ENCODE assay signal across 13 mouse cellular contexts in the genomic region with DNA sequence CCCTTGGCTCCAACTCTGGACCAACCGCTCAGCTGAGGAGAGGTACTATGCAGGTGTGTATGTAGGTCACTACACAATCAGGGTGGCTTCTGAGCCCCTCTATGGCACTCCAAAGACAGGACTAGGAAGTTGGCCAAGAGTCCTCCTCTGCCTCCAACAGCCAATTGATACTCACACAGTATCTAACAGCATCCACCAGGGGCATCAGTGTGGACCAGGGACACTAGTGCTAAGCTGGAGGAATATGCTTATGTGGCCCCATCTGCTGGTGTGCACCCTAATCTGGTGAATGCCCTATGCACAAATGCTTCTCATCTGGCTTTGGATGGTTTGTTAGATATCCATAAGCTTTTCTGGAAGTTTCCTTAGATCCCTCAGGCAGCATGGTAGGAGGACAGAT.
A peak's percentile ranks its signal among the peaks of the same experiment; 100 is the strongest.
DNase-seq lines count a peak whose midpoint lies in the region; ATAC-seq and TF ChIP-seq lines count a peak whose summit lies in the region.
"Had no signal": no experiment of that assay in that cellular context is flagged by ENCODE, and none has a peak within 500 bp of the region (broad histone marks: within the 10 kb centered on the region; RNA-seq: fewer than 3 reads in every experiment).

No protein-coding gene starts in this region.

- H3K9me3 ChIP-seq in CH12.LX (replicated peaks; ENCODE audit: low read length): no peaks in the 10 kb centered on the region
- H3K9me3 ChIP-seq: forebrain, embryonic 13.5 days had no signal

- no peak for TF ChIP-seq POLR2A in liver, adult 2 months (IDR thresholded peaks at IDR 0.05; ENCODE audit: extremely low read depth, insufficient read depth, low read length)
- no peak for TF ChIP-seq POLR2A in CH12.LX (IDR thresholded peaks at IDR 0.05; ENCODE audit: low read depth, low read length)

- H3K4me2 ChIP-seq in CH12.LX (ENCODE audit: insufficient read depth, low read depth, poor library complexity, severe bottlenecking): no peak overlapping the region
- H3K4me2 ChIP-seq: forebrain, embryonic 13.5 days; hindbrain, embryonic 14.5 days had no signal

- H3K36me3 ChIP-seq in liver, adult 2 months (ENCODE audit: control insufficient read depth, insufficient read depth, low read length): no peaks in the 10 kb centered on the region
- H3K36me3 ChIP-seq in CH12.LX (replicated peaks in 1 of 2; ENCODE audit: control insufficient read depth in 1 of 2, insufficient read depth in 1 of 2, low read length in 1 of 2): no peaks in the 10 kb centered on the region

- no peak overlapping the region for H3K27ac ChIP-seq in gastrocnemius, adult 2 months
- no peak overlapping the region for H3K27ac ChIP-seq in liver, adult 2 months (replicated peaks; ENCODE audit: insufficient read depth, low read depth, low read length)
- H3K27ac ChIP-seq in CH12.LX (ENCODE audit: insufficient read depth, low read depth): no peak overlapping the region
- H3K27ac ChIP-seq: forebrain, embryonic 13.5 days; hindbrain, embryonic 14.5 days had no signal

- H3K4me1 ChIP-seq in liver, adult 2 months (ENCODE audit: control insufficient read depth, insufficient read depth, low read length): no peaks in the 10 kb centered on the region
- peaks cover 17 to 45% of the 10 kb centered on the region in 2 experiments for H3K4me1 ChIP-seq in CH12.LX (ENCODE audit: control insufficient read depth in 1 of 2, insufficient read depth in 2 of 2)
- H3K4me1 ChIP-seq: forebrain, embryonic 13.5 days had no signal

- no peak for TF ChIP-seq EP300 in CH12.LX (IDR thresholded peaks at IDR 0.05; ENCODE audit: low read length)

- intact Hi-C loops in gastrocnemius, adult 2 months (cut with DNase I): no loop called here

- TF ChIP-seq RAD21 in CH12.LX (IDR thresholded peaks at IDR 0.05; ENCODE audit: low read depth, low read length): peak; percentile 32

- in situ Hi-C loops in CH12.LX (cut with MboI; ENCODE audit: low pct_ligation_motif_present, low pct_unique_long_range_greater_than_20kb, low sequenced_read_pairs): no loop called here

- H3K4me3 ChIP-seq in gastrocnemius, adult 2 months: no peak overlapping the region
- H3K4me3 ChIP-seq in liver, adult 2 months (ENCODE audit: insufficient read depth, low read depth, low read length): no peak overlapping the region
- no peak overlapping the region for H3K4me3 ChIP-seq in CH12.LX (replicated peaks in 1 of 3; ENCODE audit: low read depth in 2 of 3, low read length in 2 of 3, poor library complexity in 1 of 3)
- H3K4me3 ChIP-seq: forebrain, embryonic 13.5 days had no signal

- peak; percentile 26; the same call in 1 of the 2 replicates for TF ChIP-seq CTCF in gastrocnemius, adult 2 months (IDR thresholded peaks at IDR 0.05)
- no peak for TF ChIP-seq CTCF in liver, adult 2 months (IDR thresholded peaks at IDR 0.05; ENCODE audit: low read depth, low read length)
- TF ChIP-seq CTCF in CH12.LX (conservative IDR thresholded peaks at IDR 0.05 in 1 of 2, IDR thresholded peaks at IDR 0.05 in 1 of 2; ENCODE audit: low read depth in 2 of 2, low read length in 2 of 2): peak in 1 of 2 experiments; percentile 68; a peak in 2 of 4 replicates

- peak; percentile 36; the same call in 1 of the 2 replicates for ATAC-seq in common myeloid progenitor, adult 5-6 weeks (replicated peaks; ENCODE audit: low read depth, poor library complexity, severe bottlenecking)
- ATAC-seq: forebrain, embryonic 13.5 days had no signal

- H3K9ac ChIP-seq in liver, adult 2 months (ENCODE audit: low read depth, low read length): no peak overlapping the region
- no peak overlapping the region for H3K9ac ChIP-seq in CH12.LX (ENCODE audit: insufficient read depth, low read depth)
- H3K9ac ChIP-seq: forebrain, embryonic 13.5 days; hindbrain, embryonic 14.5 days had no signal

- dilution Hi-C loops in CH12.LX (cut with MboI; ENCODE audit: extremely low pct_ligation_motif_present, extremely low pct_unique_long_range_greater_than_20kb, low sequenced_read_pairs): no loop called here

- no peaks in the 10 kb centered on the region for H3K27me3 ChIP-seq in liver, adult 2 months (ENCODE audit: control insufficient read depth, insufficient read depth, low read length)
- H3K27me3 ChIP-seq in CH12.LX (replicated peaks): peaks cover 3% of the 10 kb centered on the region
- H3K27me3 ChIP-seq: forebrain, embryonic 13.5 days had no signal

- 95% methylated on average over 1 of the region's 1 CpGs for WGBS in liver, adult 2 months

- no peak for DNase-seq in gastrocnemius, adult 2 months
- DNase-seq in gastrocnemius, postnatal 25 days: no peak
- peak; percentile 15 for DNase-seq in liver, adult 2 months (ENCODE audit: extremely low read depth, low read depth, low spot score)
- DNase-seq in liver: no peak
- DNase-seq in CH12.LX (ENCODE audit: extremely low read depth): no peak
- no peak for DNase-seq in spleen, postnatal 4 days (ENCODE audit: low spot score in 2 of 2)
- DNase-seq: adrenal gland, postnatal 10 days; gastrocnemius, postnatal 14 days; right cerebral cortex, postnatal 25 days; thymus, postnatal 4 days had no signal

- H3K79me2 ChIP-seq in liver, adult 2 months (ENCODE audit: control insufficient read depth, insufficient read depth, low read length): no peaks in the 10 kb centered on the region
- H3K79me2 ChIP-seq in CH12.LX (replicated peaks; ENCODE audit: control insufficient read depth, extremely low read depth, insufficient read depth, poor library complexity, severe bottlenecking): no peaks in the 10 kb centered on the region

TF ChIP-seq in CH12.LX, 34 proteins besides CTCF, POLR2A, EP300 and RAD21:
- TF ChIP-seq RCOR1 (conservative IDR thresholded peaks at IDR 0.05; ENCODE audit: low read depth, low read length) (no peak), NRF1 (IDR thresholded peaks at IDR 0.05; ENCODE audit: low read depth, low read length) (no peak), UBTF (IDR thresholded peaks at IDR 0.05; ENCODE audit: low read depth, low read length) (no peak), HCFC1 (IDR thresholded peaks at IDR 0.05; ENCODE audit: low read depth, low read length) (no peak), ELF1 (IDR thresholded peaks at IDR 0.05; ENCODE audit: low read depth, low read length) (0 out of 2 replicates have a peak, but pooled peaks have one; percentile 14), MYC (IDR thresholded peaks at IDR 0.05; ENCODE audit: low read depth, low read length) (no peak), POLR2AphosphoS2 (IDR thresholded peaks at IDR 0.05; ENCODE audit: low read depth, low read length) (no peak), SMC3 (IDR thresholded peaks at IDR 0.05; ENCODE audit: low read depth, low read length) (peak; percentile 16; the same call in 1 of the 2 replicates), CHD1 (IDR thresholded peaks at IDR 0.05; ENCODE audit: low read depth, low read length) (no peak)
TF ChIP-seq in CH12.LX: peak in this region for 2.
